Mouse (Mus musculus): ENCODE results near the gene Esrrg. TPM values are rescaled to one million over a fixed set of nuclear protein-coding genes. Genes with fewer than 3 reads are reported as not detected.

Esrrg gene
- total and polyA plus RNA-seq, 2 experiments from 2014 or later = 28.0 to 41.6 TPM

DNA sequence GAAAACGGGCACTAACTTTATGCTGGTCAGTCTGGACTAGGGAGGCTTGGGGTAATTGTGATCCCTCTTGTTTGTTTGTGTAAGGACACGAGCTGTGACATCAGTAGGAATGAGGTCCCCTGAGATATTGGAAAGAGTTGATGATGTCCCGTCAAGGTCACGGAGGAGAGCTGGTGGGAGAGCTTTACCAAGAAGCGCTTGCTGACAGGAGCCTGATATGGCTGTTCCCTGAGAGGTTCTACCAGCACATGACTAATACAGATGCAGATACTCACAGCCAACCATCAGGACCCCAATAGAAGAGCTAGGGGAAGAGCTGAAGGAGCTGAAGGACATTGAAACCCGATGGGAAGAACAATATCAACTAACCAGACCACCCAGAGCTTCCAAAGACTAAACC, 302.6 kb downstream of the Esrrg start:
- H3K27ac ChIP-seq = no peak overlapping the region
- H3K9me3 ChIP-seq (ENCODE audit: low read length) = no peaks in the 10 kb centered on the region
- 91% methylated on average over 6 of the region's 6 CpGs for WGBS
- no peaks in the 10 kb centered on the region for H3K4me1 ChIP-seq (ENCODE audit: insufficient read depth, low read length)
- H3K27me3 ChIP-seq (ENCODE audit: insufficient read depth, low read length) = no peaks in the 10 kb centered on the region
- H3K36me3 ChIP-seq (ENCODE audit: insufficient read depth, low read length) = no peaks in the 10 kb centered on the region
- DNase-seq (ENCODE audit: low spot score) = no peak
- H3K4me3 ChIP-seq (ENCODE audit: low read length) = no peak overlapping the region
- no peak overlapping the region for H3K4me2 ChIP-seq (ENCODE audit: low read depth, low read length)
- ATAC-seq = no peak
- H3K9ac ChIP-seq (replicated peaks; ENCODE audit: low read length) = no peak overlapping the region
- TF ChIP-seq CTCF (IDR thresholded peaks at IDR 0.05; ENCODE audit: low read depth) = no peak

DNA sequence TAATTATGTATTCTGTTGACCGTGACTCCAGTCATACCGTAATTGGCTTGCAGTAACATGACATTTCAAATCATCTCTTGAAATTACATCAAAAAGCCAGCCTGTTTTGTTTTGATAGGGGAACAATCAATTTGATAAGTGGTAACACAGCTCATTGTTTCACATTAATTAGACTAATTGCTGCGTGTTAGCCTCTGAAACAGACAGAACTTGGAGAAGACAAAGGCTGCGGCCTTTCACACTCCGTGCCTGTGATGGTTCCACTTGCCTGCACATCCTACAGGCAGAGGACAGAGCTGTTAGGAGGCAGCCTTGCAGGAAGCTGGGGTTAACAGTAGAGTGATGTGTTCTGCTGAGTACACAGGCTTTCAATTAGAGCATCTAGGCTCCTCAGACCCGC, 309.7 kb downstream of the Esrrg start:
- Histone ChIP-seq H3K27me3 (ENCODE audit: insufficient read depth, low read length) (no peaks in the 10 kb centered on the region), H3K4me2 (ENCODE audit: low read depth, low read length) (no peak overlapping the region), H3K4me3 (ENCODE audit: low read length) (no peak overlapping the region), H3K9ac (replicated peaks; ENCODE audit: low read length) (no peak overlapping the region), H3K9me3 (ENCODE audit: low read length) (no peaks in the 10 kb centered on the region), H3K36me3 (ENCODE audit: insufficient read depth, low read length) (no peaks in the 10 kb centered on the region), H3K4me1 (ENCODE audit: insufficient read depth, low read length) (no peaks in the 10 kb centered on the region), H3K27ac (no peak overlapping the region)
- DNase-seq (ENCODE audit: low spot score) = no peak
- no peak for TF ChIP-seq CTCF (IDR thresholded peaks at IDR 0.05; ENCODE audit: low read depth)
- ATAC-seq = no peak
- WGBS = 42% methylated on average over 6 of the region's 6 CpGs

DNA sequence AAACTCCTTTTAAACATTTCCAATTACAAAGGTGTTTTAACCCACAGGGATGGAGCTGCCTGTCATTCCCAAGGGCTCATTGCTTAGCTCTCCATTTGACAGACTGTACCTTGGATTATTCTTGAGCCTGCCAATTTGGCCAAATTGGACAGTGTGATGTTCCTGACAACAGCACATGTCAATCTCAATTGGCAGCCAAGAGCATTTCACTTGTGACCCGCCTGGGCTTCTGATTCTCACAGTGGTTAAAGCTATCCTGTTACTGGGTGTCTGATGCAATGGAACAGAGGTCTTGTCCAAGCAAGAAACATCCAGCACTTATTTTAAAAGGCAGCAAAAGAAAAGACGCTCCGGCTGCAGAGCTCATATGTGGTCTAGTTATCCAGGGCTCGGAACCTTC, 310.3 kb downstream of the Esrrg start:
- DNase-seq (ENCODE audit: low spot score) (no peak), ATAC-seq (no peak)
- H3K4me1 ChIP-seq (ENCODE audit: insufficient read depth, low read length) = no peaks in the 10 kb centered on the region
- 90% methylated on average over 4 of the region's 4 CpGs for WGBS
- H3K4me2 ChIP-seq (ENCODE audit: low read depth, low read length) = no peak overlapping the region
- no peaks in the 10 kb centered on the region for H3K36me3 ChIP-seq (ENCODE audit: insufficient read depth, low read length)
- TF ChIP-seq CTCF (IDR thresholded peaks at IDR 0.05; ENCODE audit: low read depth) = no peak
- no peak overlapping the region for H3K9ac ChIP-seq (replicated peaks; ENCODE audit: low read length)
- H3K4me3 ChIP-seq (ENCODE audit: low read length) = no peak overlapping the region
- H3K27ac ChIP-seq = no peak overlapping the region
- no peaks in the 10 kb centered on the region for H3K27me3 ChIP-seq (ENCODE audit: insufficient read depth, low read length)
- no peaks in the 10 kb centered on the region for H3K9me3 ChIP-seq (ENCODE audit: low read length)

DNA sequence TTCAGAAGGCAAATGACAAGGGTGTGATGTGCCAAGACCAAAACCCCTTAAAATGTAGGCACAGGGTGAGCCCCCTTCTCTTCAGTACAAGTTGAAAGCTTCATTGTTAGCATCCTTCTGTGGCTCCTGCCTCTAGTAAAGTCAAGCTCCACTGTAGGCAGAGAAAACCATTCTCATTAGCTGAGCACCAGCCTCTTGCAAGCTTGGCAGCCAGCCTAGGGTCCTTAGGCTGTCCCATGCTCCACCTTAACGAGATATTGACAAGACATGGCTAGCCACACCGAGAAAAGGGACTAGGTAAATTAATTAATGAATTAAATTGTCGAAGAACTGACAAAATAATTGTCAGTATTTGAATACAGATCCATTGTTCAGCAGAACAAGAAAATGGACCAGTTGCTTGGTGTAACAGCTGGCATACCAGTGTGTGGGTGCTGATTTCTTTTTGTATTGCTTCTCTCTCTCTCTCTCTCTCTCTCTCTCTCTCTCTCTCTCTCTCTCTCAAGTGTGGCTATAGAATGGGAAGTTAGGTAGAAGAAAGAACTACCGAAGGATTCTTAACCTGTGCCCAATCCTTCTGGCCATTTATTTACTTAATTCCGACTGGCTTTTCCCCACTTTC, 311.7 kb downstream of the Esrrg start:
- WGBS = 54% methylated on average over 5 of the region's 5 CpGs
- Histone ChIP-seq H3K27me3 (ENCODE audit: insufficient read depth, low read length) (no peaks in the 10 kb centered on the region), H3K36me3 (ENCODE audit: insufficient read depth, low read length) (no peaks in the 10 kb centered on the region), H3K9ac (replicated peaks; ENCODE audit: low read length) (no peak overlapping the region), H3K27ac (no peak overlapping the region), H3K9me3 (ENCODE audit: low read length) (no peaks in the 10 kb centered on the region), H3K4me2 (ENCODE audit: low read depth, low read length) (no peak overlapping the region), H3K4me1 (ENCODE audit: insufficient read depth, low read length) (no peaks in the 10 kb centered on the region), H3K4me3 (ENCODE audit: low read length) (no peak overlapping the region)
- ATAC-seq = no peak
- DNase-seq (ENCODE audit: low spot score) = no peak
- TF ChIP-seq CTCF (IDR thresholded peaks at IDR 0.05; ENCODE audit: low read depth) = no peak

DNA sequence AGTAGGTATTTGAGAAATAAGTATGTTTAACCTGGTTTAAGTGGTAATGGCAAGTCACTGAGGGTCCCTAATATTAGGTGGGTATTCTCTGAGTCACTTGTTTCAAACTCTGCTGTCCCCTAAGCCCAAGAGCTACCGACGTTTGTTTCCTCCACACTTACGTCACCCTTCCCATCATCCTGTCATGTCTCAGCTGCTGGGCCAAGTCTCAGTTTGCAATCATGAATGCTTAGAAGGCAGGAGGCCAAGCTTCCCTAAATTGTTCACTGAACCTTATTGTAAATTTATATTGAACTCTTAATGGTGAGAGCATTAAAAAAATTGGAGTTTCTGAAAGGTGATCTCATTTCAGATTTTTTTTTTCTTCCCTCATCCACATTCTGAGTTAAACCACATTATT, 322.6 kb downstream of the Esrrg start:
- no peak overlapping the region for H3K27ac ChIP-seq
- no peaks in the 10 kb centered on the region for H3K9me3 ChIP-seq (ENCODE audit: low read length)
- WGBS = 40% methylated on average over 3 of the region's 3 CpGs
- DNase-seq (ENCODE audit: low spot score) (no peak), ATAC-seq (no peak)
- no peaks in the 10 kb centered on the region for H3K27me3 ChIP-seq (ENCODE audit: insufficient read depth, low read length)
- no peak overlapping the region for H3K9ac ChIP-seq (replicated peaks; ENCODE audit: low read length)
- no peak overlapping the region for H3K4me3 ChIP-seq (ENCODE audit: low read length)
- H3K36me3 ChIP-seq (ENCODE audit: insufficient read depth, low read length) = no peaks in the 10 kb centered on the region
- no peak for TF ChIP-seq CTCF (IDR thresholded peaks at IDR 0.05; ENCODE audit: low read depth)
- no peaks in the 10 kb centered on the region for H3K4me1 ChIP-seq (ENCODE audit: insufficient read depth, low read length)
- no peak overlapping the region for H3K4me2 ChIP-seq (ENCODE audit: low read depth, low read length)

DNA sequence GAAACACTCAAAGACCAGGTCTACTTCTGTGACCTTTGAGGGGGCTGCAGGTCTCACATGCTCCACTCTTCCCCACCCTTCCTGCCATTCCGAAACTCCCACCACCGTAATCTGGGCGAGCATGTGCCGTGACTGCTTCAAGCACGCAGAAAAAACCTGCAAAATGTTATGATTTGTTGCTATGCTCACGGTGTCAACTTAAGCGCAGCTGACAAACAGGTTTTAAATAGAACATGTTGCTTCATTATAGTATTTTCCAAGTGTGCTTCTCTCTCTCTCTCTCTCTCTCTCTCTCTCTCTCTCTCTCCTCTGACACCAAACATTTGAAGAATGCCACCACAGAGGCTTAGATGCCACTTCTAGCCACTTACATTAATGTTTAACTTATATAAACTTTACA, 330.1 kb downstream of the Esrrg start:
- no peak overlapping the region for H3K27ac ChIP-seq
- H3K9me3 ChIP-seq (ENCODE audit: low read length) = no peaks in the 10 kb centered on the region
- no peak overlapping the region for H3K9ac ChIP-seq (replicated peaks; ENCODE audit: low read length)
- no peak for DNase-seq (ENCODE audit: low spot score)
- H3K27me3 ChIP-seq (ENCODE audit: insufficient read depth, low read length) = no peaks in the 10 kb centered on the region
- WGBS = 89% methylated on average over 7 of the region's 7 CpGs
- H3K36me3 ChIP-seq (ENCODE audit: insufficient read depth, low read length) = no peaks in the 10 kb centered on the region
- no peak overlapping the region for H3K4me2 ChIP-seq (ENCODE audit: low read depth, low read length)
- H3K4me1 ChIP-seq (ENCODE audit: insufficient read depth, low read length) = no peaks in the 10 kb centered on the region
- ATAC-seq = no peak
- no peak overlapping the region for H3K4me3 ChIP-seq (ENCODE audit: low read length)
- TF ChIP-seq CTCF (IDR thresholded peaks at IDR 0.05; ENCODE audit: low read depth) = no peak

DNA sequence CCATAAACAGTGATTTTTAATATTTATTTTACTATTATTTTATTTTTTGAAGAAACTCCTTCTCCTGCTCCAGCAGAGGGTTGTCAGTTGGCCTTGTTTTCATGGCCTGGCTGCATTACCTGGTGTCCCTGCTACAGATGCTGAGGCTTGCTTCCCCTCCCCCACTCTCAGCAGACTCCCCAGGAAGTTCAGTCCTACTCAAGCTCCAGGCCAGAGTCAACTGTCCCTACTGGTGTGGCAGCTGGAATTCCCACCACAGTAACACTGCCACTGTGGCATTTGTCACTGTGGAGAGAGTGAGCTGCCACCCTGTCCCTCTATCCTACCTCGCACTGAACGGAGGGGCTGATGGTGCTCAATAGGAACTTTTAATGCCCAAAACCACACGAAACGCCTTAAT, 330.5 kb downstream of the Esrrg start:
- no peak for ATAC-seq
- WGBS = 36% methylated on average over 4 of the region's 4 CpGs
- no peaks in the 10 kb centered on the region for H3K27me3 ChIP-seq (ENCODE audit: insufficient read depth, low read length)

More for the DNA sequence above, 330.5 kb downstream of the Esrrg start:
- no peak for DNase-seq (ENCODE audit: low spot score)
- H3K4me1 ChIP-seq (ENCODE audit: insufficient read depth, low read length) = no peaks in the 10 kb centered on the region
- H3K9ac ChIP-seq (replicated peaks; ENCODE audit: low read length) = no peak overlapping the region
- H3K36me3 ChIP-seq (ENCODE audit: insufficient read depth, low read length) = no peaks in the 10 kb centered on the region
- H3K9me3 ChIP-seq (ENCODE audit: low read length) = no peaks in the 10 kb centered on the region
- no peak overlapping the region for H3K4me3 ChIP-seq (ENCODE audit: low read length)
- H3K4me2 ChIP-seq (ENCODE audit: low read depth, low read length) = no peak overlapping the region
- TF ChIP-seq CTCF (IDR thresholded peaks at IDR 0.05; ENCODE audit: low read depth) = no peak
- H3K27ac ChIP-seq = no peak overlapping the region
